ENCODE assay signal across 8 mouse cellular contexts in the genomic region with DNA sequence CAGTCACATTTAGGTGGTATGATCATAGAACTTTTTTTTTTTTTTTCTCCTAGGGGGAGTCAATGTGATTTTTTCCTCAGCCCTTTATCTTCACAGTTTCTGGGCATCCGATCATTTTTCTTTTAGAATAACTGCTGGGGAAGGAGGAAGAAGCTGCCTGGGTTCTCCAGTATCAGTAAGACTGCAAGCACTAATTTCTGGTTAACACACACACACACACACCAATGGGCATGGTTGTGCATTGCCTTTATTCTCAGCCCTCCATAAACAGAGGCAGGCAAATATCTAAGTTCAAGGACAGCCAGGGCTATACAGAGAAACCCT. TPM values are rescaled to one million over a fixed set of nuclear protein-coding genes. Genes with fewer than 3 reads are reported as not detected.
A peak's percentile ranks its signal among the peaks of the same experiment; 100 is the strongest.
DNase-seq lines count a peak whose midpoint lies in the region; ATAC-seq and TF ChIP-seq lines count a peak whose summit lies in the region.

No protein-coding gene starts in this region.

- TF ChIP-seq CTCF in bone marrow macrophage, adult 2 months (IDR thresholded peaks at IDR 0.05; ENCODE audit: low read depth, low read length) = no peak
- no peak for TF ChIP-seq CTCF in cerebellum, adult 2 months (IDR thresholded peaks at IDR 0.05; ENCODE audit: borderline replicate concordance, insufficient read depth, low read depth, low read length)

- DNase-seq in kidney, adult 11 months = no peak
- DNase-seq in urinary bladder, postnatal 14 days (ENCODE audit: low spot score) = no peak
- no peak for DNase-seq in spleen, postnatal 14 days (ENCODE audit: low spot score in 2 of 2)
- no peak for DNase-seq in cerebellum, adult 2 months

- 47% methylated on average over 1 of the region's 1 CpGs for WGBS in kidney, embryonic 14.5 days
- 58% methylated on average over 1 of the region's 1 CpGs for WGBS in hindbrain, embryonic 15.5 days
- 65% methylated on average over 1 of the region's 1 CpGs for WGBS in midbrain, embryonic 13.5 days
- WGBS in cerebellum, adult 2 months = 41% methylated on average over 1 of the region's 1 CpGs

- H3K4me1 ChIP-seq in kidney, embryonic 14.5 days (ENCODE audit: control insufficient read depth, insufficient read depth, low read length) = 0 out of 2 replicates have a peak, but pooled peaks cover 10% of the 10 kb centered on the region
- peaks cover 11% of the 10 kb centered on the region for H3K4me1 ChIP-seq in bone marrow macrophage, adult 2 months (ENCODE audit: control insufficient read depth, insufficient read depth, low read length)
- H3K4me1 ChIP-seq in hindbrain, embryonic 15.5 days (replicated peaks) = peaks cover 26% of the 10 kb centered on the region
- H3K4me1 ChIP-seq in midbrain, embryonic 13.5 days (replicated peaks) = peaks cover 24% of the 10 kb centered on the region
- peaks cover 5% of the 10 kb centered on the region; the same call in 1 of the 2 replicates for H3K4me1 ChIP-seq in cerebellum, adult 2 months (ENCODE audit: control insufficient read depth, insufficient read depth, low read length)

- peak overlapping the region; percentile 93 for H3K27ac ChIP-seq in kidney, embryonic 14.5 days (ENCODE audit: low read depth, low read length)
- H3K27ac ChIP-seq in bone marrow macrophage, adult 2 months (ENCODE audit: insufficient read depth, low read depth, low read length) = peak overlapping the region; percentile 80
- H3K27ac ChIP-seq in hindbrain, embryonic 15.5 days (replicated peaks) = peak overlapping the region; percentile 90; the same call in 1 of the 2 replicates
- H3K27ac ChIP-seq in midbrain, embryonic 13.5 days = peak overlapping the region; percentile 93; the same call in 1 of the 2 replicates
- no peak overlapping the region for H3K27ac ChIP-seq in cerebellum, adult 2 months (ENCODE audit: insufficient read depth, low read length)

- H3K9ac ChIP-seq in kidney, embryonic 14.5 days (ENCODE audit: low read depth, low read length) = peak overlapping the region; percentile 63; the same call in 1 of the 2 replicates
- H3K9ac ChIP-seq in hindbrain, embryonic 15.5 days = peak overlapping the region; percentile 50; the same call in 1 of the 2 replicates
- H3K9ac ChIP-seq in midbrain, embryonic 13.5 days (replicated peaks) = peak overlapping the region; percentile 62

- no peak for ATAC-seq in kidney, embryonic 14.5 days (ENCODE audit: low FRiP score, low TSS enrichment)
- no peak for ATAC-seq in hindbrain, embryonic 15.5 days (ENCODE audit: low FRiP score, low read depth)
- no peak for ATAC-seq in midbrain, embryonic 13.5 days

- H3K9me3 ChIP-seq in kidney, embryonic 14.5 days (ENCODE audit: control insufficient read depth, low read length) = no peaks in the 10 kb centered on the region
- no peaks in the 10 kb centered on the region for H3K9me3 ChIP-seq in hindbrain, embryonic 15.5 days
- H3K9me3 ChIP-seq in midbrain, embryonic 13.5 days = no peaks in the 10 kb centered on the region

- no peaks in the 10 kb centered on the region for H3K36me3 ChIP-seq in kidney, embryonic 14.5 days (ENCODE audit: control insufficient read depth, insufficient read depth, low read length)
- no peaks in the 10 kb centered on the region for H3K36me3 ChIP-seq in hindbrain, embryonic 15.5 days
- no peaks in the 10 kb centered on the region for H3K36me3 ChIP-seq in midbrain, embryonic 13.5 days

- no peak for TF ChIP-seq POLR2A in bone marrow macrophage, adult 2 months (IDR thresholded peaks at IDR 0.05; ENCODE audit: borderline replicate concordance, low read depth, low read length)
- no peak for TF ChIP-seq POLR2A in cerebellum, adult 2 months (IDR thresholded peaks at IDR 0.05; ENCODE audit: borderline replicate concordance, insufficient read depth, low read length)

- H3K27me3 ChIP-seq in kidney, embryonic 14.5 days (ENCODE audit: control insufficient read depth, insufficient read depth, low read length) = no peaks in the 10 kb centered on the region
- no peaks in the 10 kb centered on the region for H3K27me3 ChIP-seq in hindbrain, embryonic 15.5 days
- H3K27me3 ChIP-seq in midbrain, embryonic 13.5 days = no peaks in the 10 kb centered on the region
- H3K27me3 ChIP-seq in cerebellum, adult 2 months (ENCODE audit: control insufficient read depth, insufficient read depth, low read length) = no peaks in the 10 kb centered on the region

- H3K4me3 ChIP-seq in kidney, embryonic 14.5 days (ENCODE audit: low read length) = peak overlapping the region; percentile 42
- H3K4me3 ChIP-seq in bone marrow macrophage, adult 2 months (ENCODE audit: insufficient read depth, low read length) = peak overlapping the region; percentile 44
- peak overlapping the region; percentile 43; the same call in 1 of the 2 replicates for H3K4me3 ChIP-seq in hindbrain, embryonic 15.5 days
- H3K4me3 ChIP-seq in midbrain, embryonic 13.5 days (replicated peaks) = peak overlapping the region; percentile 51
- no peak overlapping the region for H3K4me3 ChIP-seq in cerebellum, adult 2 months (replicated peaks; ENCODE audit: insufficient read depth, low read depth, low read length)

- H3K4me2 ChIP-seq in kidney, embryonic 14.5 days (replicated peaks; ENCODE audit: low read depth, low read length) = peak overlapping the region; percentile 57
- peak overlapping the region; percentile 60 for H3K4me2 ChIP-seq in hindbrain, embryonic 15.5 days
- peak overlapping the region; percentile 77 for H3K4me2 ChIP-seq in midbrain, embryonic 13.5 days (replicated peaks)

RNA-seq across cellular contexts. Expression of gene Hist1h2ac, which starts 1.2 kb away (rescaled TPM):
- polyA plus RNA-seq in kidney, embryonic 14.5 days (2014; fragmentation: Nextera tagmentation; extraction: Ambion mirVana) = 1.3 and 1.9 TPM in 2 replicates
- 0.35 and 0.40 TPM in 2 replicates for polyA plus RNA-seq in bone marrow macrophage, adult 2 months (2012; ENCODE audit: insufficient read depth, insufficient read length, missing spikeins)
- polyA plus RNA-seq in hindbrain, embryonic 15.5 days (2015; fragmentation: Nextera tagmentation; extraction: Ambion mirVana) = 0.34 and 0.38 TPM in 2 replicates
- 0.69 and 1.1 TPM in 2 replicates for polyA plus RNA-seq in midbrain, embryonic 13.5 days (2015; fragmentation: Nextera tagmentation; extraction: Ambion mirVana)
- 0.85 and 1.1 TPM in 2 replicates for polyA plus RNA-seq in cerebellum, adult 2 months (2012; rRNA removed)

RNA-seq across cellular contexts. Expression of gene Hist1h2bc, which starts 1.4 kb away (rescaled TPM):
- 54.0 and 60.2 TPM in 2 replicates for polyA plus RNA-seq in kidney, embryonic 14.5 days (2014; fragmentation: Nextera tagmentation; extraction: Ambion mirVana)
- polyA plus RNA-seq in bone marrow macrophage, adult 2 months (2012; ENCODE audit: insufficient read depth, insufficient read length, missing spikeins) = 55.8 and 61.9 TPM in 2 replicates
- polyA plus RNA-seq in hindbrain, embryonic 15.5 days (2015; fragmentation: Nextera tagmentation; extraction: Ambion mirVana) = 19.3 and 25.4 TPM in 2 replicates
- 22.2 and 24.4 TPM in 2 replicates for polyA plus RNA-seq in midbrain, embryonic 13.5 days (2015; fragmentation: Nextera tagmentation; extraction: Ambion mirVana)
- 109 and 119 TPM in 2 replicates for polyA plus RNA-seq in cerebellum, adult 2 months (2012; rRNA removed)

RNA-seq across cellular contexts. Expression of gene Hist1h1t, which starts 13.0 kb away (rescaled TPM):
- not detected in 2 replicates for polyA plus RNA-seq in kidney, embryonic 14.5 days (2014; fragmentation: Nextera tagmentation; extraction: Ambion mirVana)
- 0.62 TPM in 1 of 2 replicates, not detected in the other for polyA plus RNA-seq in bone marrow macrophage, adult 2 months (2012; ENCODE audit: insufficient read depth, insufficient read length, missing spikeins)
- not detected in 2 replicates for polyA plus RNA-seq in hindbrain, embryonic 15.5 days (2015; fragmentation: Nextera tagmentation; extraction: Ambion mirVana)
- not detected in 2 replicates for polyA plus RNA-seq in midbrain, embryonic 13.5 days (2015; fragmentation: Nextera tagmentation; extraction: Ambion mirVana)
- polyA plus RNA-seq in cerebellum, adult 2 months (2012; rRNA removed) = not detected in 2 replicates

RNA-seq across cellular contexts. Expression of gene Hist1h4c, which starts 15.7 kb away (rescaled TPM):
- polyA plus RNA-seq in kidney, embryonic 14.5 days (2014; fragmentation: Nextera tagmentation; extraction: Ambion mirVana) = 9.0 and 15.0 TPM in 2 replicates
- polyA plus RNA-seq in bone marrow macrophage, adult 2 months (2012; ENCODE audit: insufficient read depth, insufficient read length, missing spikeins) = not detected in 2 replicates
- 2.3 and 2.7 TPM in 2 replicates for polyA plus RNA-seq in hindbrain, embryonic 15.5 days (2015; fragmentation: Nextera tagmentation; extraction: Ambion mirVana)
- polyA plus RNA-seq in midbrain, embryonic 13.5 days (2015; fragmentation: Nextera tagmentation; extraction: Ambion mirVana) = 5.1 and 5.8 TPM in 2 replicates
- polyA plus RNA-seq in cerebellum, adult 2 months (2012; rRNA removed) = 5.8 and 9.1 TPM in 2 replicates

RNA-seq across cellular contexts. Expression of gene Hfe, which starts 28.1 kb away (rescaled TPM):
- 6.0 and 7.6 TPM in 2 replicates for polyA plus RNA-seq in kidney, embryonic 14.5 days (2014; fragmentation: Nextera tagmentation; extraction: Ambion mirVana)
- polyA plus RNA-seq in bone marrow macrophage, adult 2 months (2012; ENCODE audit: insufficient read depth, insufficient read length, missing spikeins) = 95.3 and 104 TPM in 2 replicates
- 4.5 and 5.1 TPM in 2 replicates for polyA plus RNA-seq in hindbrain, embryonic 15.5 days (2015; fragmentation: Nextera tagmentation; extraction: Ambion mirVana)
- polyA plus RNA-seq in midbrain, embryonic 13.5 days (2015; fragmentation: Nextera tagmentation; extraction: Ambion mirVana) = 2.0 and 2.7 TPM in 2 replicates
- polyA plus RNA-seq in cerebellum, adult 2 months (2012; rRNA removed) = 6.2 and 7.1 TPM in 2 replicates
